Mouse (Mus musculus) heart, embryonic 16.5 days (tissue): Measurements from ENCODE around the gene Stk32b. TPM values are rescaled to one million over a fixed set of nuclear protein-coding genes. Genes with fewer than 3 reads are reported as not detected.

Experiments
- ATAC-seq: fragments of 200-750 bp; cut with Nextera tagmentation; replicated peaks from 2 replicates; pipeline ENCODE4 v1.8.0; 2017; ENCODE audit warnings: moderate number of reproducible peaks; ENCODE audit not compliant: insufficient read depth, low FRiP score; ENCODE audit errors: extremely low read depth
- H3K27ac ChIP-seq: fragments of 300-500 bp; sonication (generic); 2 replicates; pipeline ENCODE4 v1.5.1; 2014; ENCODE audit warnings: mild to moderate bottlenecking, low read length, control low read depth, moderate library complexity
- H3K27me3 ChIP-seq: fragments of 300-500 bp; sonication (generic); 2 replicates; pipeline ENCODE4 v1.6.1; 2014; ENCODE audit warnings: low read length, mixed read lengths; ENCODE audit not compliant: control insufficient read depth, insufficient read depth
- H3K36me3 ChIP-seq: fragments of 300-500 bp; sonication (generic); 2 replicates; pipeline ENCODE4 v1.6.1; 2014; ENCODE audit not compliant: control insufficient read depth, insufficient read depth
- H3K4me1 ChIP-seq: fragments of 300-500 bp; sonication (generic); 2 replicates; pipeline ENCODE4 v1.6.1; 2014; ENCODE audit warnings: low read length, mixed read lengths; ENCODE audit not compliant: control insufficient read depth, insufficient read depth
- H3K4me2 ChIP-seq: fragments of 300-500 bp; sonication (generic); 2 replicates; pipeline ENCODE4 v1.6.1; 2014; ENCODE audit warnings: low read depth, mild to moderate bottlenecking, control low read depth, low read length
- H3K4me3 ChIP-seq: fragments of 300-500 bp; sonication (generic); 2 replicates; pipeline ENCODE4 v1.5.1; 2014; ENCODE audit warnings: mild to moderate bottlenecking, control low read depth, low read length
- H3K9ac ChIP-seq: fragments of 300-500 bp; sonication (generic); 2 replicates; pipeline ENCODE4 v1.6.1; 2014; ENCODE audit warnings: low read length, control low read depth
- H3K9me3 ChIP-seq: fragments of 300-500 bp; sonication (generic); replicated peaks from 2 replicates; pipeline ENCODE4 v1.6.1; 2016; ENCODE audit warnings: low read length; ENCODE audit not compliant: control insufficient read depth
- WGBS: fragments of 180-500 bp; shearing (Covaris S2); extraction: QIAGEN DNeasy Blood & Tissue Kit; methylation state at CpG from one replicate; pipeline ENCODE4 v1.1.7; 2014; 5-methylcytosine and 5-hydroxymethylcytosine counted together
- polyA plus RNA-seq: library from polyadenylated mRNA; unstranded; fragments of >200 nt; fragmentation: Nextera tagmentation; extraction: Ambion mirVana; gene quantifications from 2 replicates; pipeline ENCODE4 v1.2.1, GENCODE M21; 2015

Gene Stk32b
- polyA plus RNA-seq, 1 experiment from 2014 or later: 0.79 TPM

DNA sequence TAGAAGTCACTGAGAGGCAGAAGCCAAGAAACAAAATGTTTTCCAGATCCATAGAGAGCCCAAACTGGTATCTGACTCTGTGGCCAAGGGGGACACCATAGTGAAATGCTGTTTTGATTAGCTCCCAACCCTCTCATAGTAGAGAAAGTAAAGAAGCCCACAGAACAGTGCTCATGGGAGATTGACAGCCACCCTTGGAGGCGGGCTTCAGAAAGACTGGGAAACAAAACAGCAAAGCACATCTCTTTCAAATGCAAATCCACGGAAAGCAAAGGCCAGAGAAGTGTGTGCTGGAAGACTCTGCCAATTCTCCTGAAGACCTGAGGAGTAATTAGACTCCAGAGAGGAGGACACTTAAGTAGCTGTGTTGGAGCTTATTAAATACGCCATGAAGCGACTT, 21.2 kb downstream of the Stk32b start:
- Histone ChIP-seq H3K27ac (no peak overlapping the region), H3K9ac (no peak overlapping the region), H3K4me3 (no peak overlapping the region), H3K4me1 (no peaks in the 10 kb centered on the region), H3K9me3 (no peaks in the 10 kb centered on the region), H3K4me2 (no peak overlapping the region), H3K27me3 (no peaks in the 10 kb centered on the region), H3K36me3 (no peaks in the 10 kb centered on the region)
- no peak for ATAC-seq
- 62% methylated on average over 4 of the region's 4 CpGs for WGBS

GRCm38 (mm10) chr5:37692759-37693158, 24.2 kb downstream of the Stk32b start:
- Histone ChIP-seq H3K4me1 (no peaks in the 10 kb centered on the region), H3K27me3 (no peaks in the 10 kb centered on the region), H3K9ac (no peak overlapping the region), H3K36me3 (no peaks in the 10 kb centered on the region), H3K4me3 (no peak overlapping the region), H3K27ac (no peak overlapping the region), H3K9me3 (no peaks in the 10 kb centered on the region), H3K4me2 (no peak overlapping the region)
- no peak for ATAC-seq
- WGBS: 72% methylated on average over 3 of the region's 3 CpGs

DNA sequence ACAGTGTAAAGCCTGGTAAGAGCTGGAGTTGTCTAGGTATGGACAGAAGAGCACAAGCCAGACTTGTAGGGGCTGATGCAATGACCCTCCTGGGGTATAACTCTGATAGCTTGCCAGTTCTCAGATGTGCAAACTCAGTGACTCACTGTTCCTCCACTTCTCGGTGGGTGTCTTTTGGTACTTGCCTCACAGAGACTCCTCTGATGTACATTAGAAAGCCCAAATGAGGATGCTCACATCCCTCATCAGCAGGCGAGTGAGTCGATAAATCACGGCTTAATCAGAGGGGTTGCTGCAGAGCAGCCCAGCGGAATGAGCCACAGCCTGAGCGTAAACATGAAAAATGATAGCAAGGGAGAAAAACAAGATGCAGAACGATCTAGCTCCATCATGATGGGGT, 46.2 kb downstream of the Stk32b start:
- Histone ChIP-seq H3K27ac (no peak overlapping the region), H3K4me1 (no peaks in the 10 kb centered on the region), H3K9ac (no peak overlapping the region), H3K9me3 (0 out of 2 replicates have a peak, but pooled peaks cover 3% of the 10 kb centered on the region), H3K27me3 (no peaks in the 10 kb centered on the region), H3K4me2 (no peak overlapping the region), H3K36me3 (no peaks in the 10 kb centered on the region), H3K4me3 (no peak overlapping the region)
- 79% methylated on average over 7 of the region's 7 CpGs for WGBS
- ATAC-seq: no peak

GRCm38 (mm10) chr5:37664962-37665361, 52.0 kb downstream of the Stk32b start:
- H3K9ac ChIP-seq: no peak overlapping the region

GRCm38 (mm10) chr5:37659177-37659576, 57.8 kb downstream of the Stk32b start:
- H3K27me3 ChIP-seq: no peaks in the 10 kb centered on the region
- no peak overlapping the region for H3K4me2 ChIP-seq
- ATAC-seq: no peak
- H3K36me3 ChIP-seq: no peaks in the 10 kb centered on the region
- H3K4me1 ChIP-seq: no peaks in the 10 kb centered on the region
- H3K9me3 ChIP-seq: no peaks in the 10 kb centered on the region
- 75% methylated on average over 4 of the region's 4 CpGs for WGBS
- H3K27ac ChIP-seq: no peak overlapping the region
- no peak overlapping the region for H3K9ac ChIP-seq
- H3K4me3 ChIP-seq: no peak overlapping the region

More at GRCm38 (mm10) chr5:37664962-37665361, 52.0 kb downstream of the Stk32b start:
- Histone ChIP-seq H3K27me3 (no peaks in the 10 kb centered on the region), H3K36me3 (no peaks in the 10 kb centered on the region), H3K4me1 (no peaks in the 10 kb centered on the region), H3K4me2 (no peak overlapping the region), H3K4me3 (no peak overlapping the region), H3K27ac (no peak overlapping the region), H3K9me3 (0 out of 2 replicates have a peak, but pooled peaks cover 3% of the 10 kb centered on the region)
- WGBS: 86% methylated on average over 3 of the region's 3 CpGs
- no peak for ATAC-seq

DNA sequence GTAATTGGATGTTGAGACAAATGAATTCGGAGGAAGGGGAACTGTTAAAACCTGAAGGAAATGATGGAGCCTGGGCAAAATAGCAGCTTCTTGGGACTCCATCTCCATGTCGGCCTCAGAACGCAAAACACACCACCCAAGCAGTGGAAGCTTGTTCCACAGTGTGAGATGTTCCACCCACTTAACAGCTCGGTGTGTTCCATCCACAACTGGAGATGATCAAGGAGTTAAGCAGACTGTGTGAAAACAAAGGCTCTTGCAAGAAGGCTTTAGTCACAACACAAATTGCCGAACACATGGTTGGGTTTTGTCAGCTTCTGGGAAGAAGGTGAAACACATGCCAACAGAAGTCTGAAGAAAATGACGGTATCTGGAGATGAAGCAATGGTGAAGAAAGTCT, 59.2 kb downstream of the Stk32b start:
- Histone ChIP-seq H3K4me3 (no peak overlapping the region), H3K4me2 (no peak overlapping the region), H3K9me3 (no peaks in the 10 kb centered on the region), H3K27ac (no peak overlapping the region), H3K27me3 (no peaks in the 10 kb centered on the region), H3K9ac (no peak overlapping the region), H3K36me3 (no peaks in the 10 kb centered on the region), H3K4me1 (no peaks in the 10 kb centered on the region)
- no peak for ATAC-seq
- 80% methylated on average over 6 of the region's 6 CpGs for WGBS

- no peaks in the 10 kb centered on the region for H3K4me1 ChIP-seq
- no peak overlapping the region for H3K4me2 ChIP-seq
- no peaks in the 10 kb centered on the region for H3K9me3 ChIP-seq
- no peak overlapping the region for H3K27ac ChIP-seq
- H3K27me3 ChIP-seq: no peaks in the 10 kb centered on the region
- H3K9ac ChIP-seq: no peak overlapping the region
- H3K4me3 ChIP-seq: no peak overlapping the region
- ATAC-seq: no peak
- no peaks in the 10 kb centered on the region for H3K36me3 ChIP-seq
- 79% methylated on average over 5 of the region's 5 CpGs for WGBS
Observed at GRCm38 (mm10) chr5:37655208-37655607, 61.8 kb downstream of the Stk32b start.

- H3K36me3 ChIP-seq: no peaks in the 10 kb centered on the region
- no peak overlapping the region for H3K4me3 ChIP-seq
- H3K4me1 ChIP-seq: no peaks in the 10 kb centered on the region
- H3K9me3 ChIP-seq: no peaks in the 10 kb centered on the region; the same call in 1 of the 2 replicates
- WGBS: 62% methylated on average over 10 of the region's 10 CpGs
- H3K27me3 ChIP-seq: no peaks in the 10 kb centered on the region
- H3K27ac ChIP-seq: no peak overlapping the region
- no peak for ATAC-seq
- no peak overlapping the region for H3K9ac ChIP-seq
- H3K4me2 ChIP-seq: no peak overlapping the region
Observed at GRCm38 (mm10) chr5:37650681-37651211, 66.2 kb downstream of the Stk32b start.

DNA sequence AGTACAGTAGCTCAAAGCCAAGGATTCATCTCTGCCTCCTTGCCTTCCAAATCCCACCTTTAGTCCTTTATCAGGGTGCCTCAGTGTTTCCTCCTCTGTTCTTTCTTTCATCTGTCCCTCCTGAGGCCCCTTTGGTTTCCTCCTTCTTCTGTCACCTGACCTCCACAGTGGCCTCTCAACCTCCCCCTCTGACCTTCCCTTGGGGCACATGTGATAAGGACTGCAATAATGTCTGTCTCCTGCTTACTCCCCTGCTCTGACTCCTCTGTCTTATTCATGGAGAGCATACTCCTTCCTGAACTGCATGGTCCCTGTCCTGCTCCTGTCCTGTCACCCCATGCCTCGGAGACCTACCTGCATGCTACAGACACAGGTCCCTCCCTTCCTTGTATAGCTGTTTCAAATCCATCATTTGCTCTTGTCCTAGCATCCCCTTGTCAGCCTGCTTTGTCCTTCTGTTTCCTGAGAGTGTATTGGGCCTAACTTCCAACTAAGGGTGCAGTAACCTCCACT, 66.8 kb downstream of the Stk32b start:
- Histone ChIP-seq H3K27me3 (no peaks in the 10 kb centered on the region), H3K9ac (no peak overlapping the region), H3K27ac (no peak overlapping the region), H3K4me3 (no peak overlapping the region), H3K36me3 (no peaks in the 10 kb centered on the region), H3K4me1 (no peaks in the 10 kb centered on the region), H3K9me3 (no peaks in the 10 kb centered on the region; the same call in 1 of the 2 replicates), H3K4me2 (no peak overlapping the region)
- ATAC-seq: no peak
- WGBS: 57% methylated on average over 1 of the region's 1 CpGs
